Mouse (Mus musculus) stomach, postnatal 0 days (tissue): Measurements from ENCODE around the gene Cracr2a. TPM values are rescaled to one million over a fixed set of nuclear protein-coding genes. Genes with fewer than 3 reads are reported as not detected.

Experiments used
- ATAC-seq: fragments of 200-750 bp; cut with Nextera tagmentation; 2 replicates; pipeline ENCODE4 v1.8.0; 2017; ENCODE audit not compliant: low FRiP score, low TSS enrichment
- DNase-seq: peaks from one replicate; pipeline ENCODE4 v3.0.0-alpha.2; 2016; ENCODE audit warnings: low spot score
- H3K27ac ChIP-seq: fragments of 300-500 bp; sonication (generic); replicated peaks from 2 replicates; pipeline ENCODE4 v1.5.1; 2014; ENCODE audit warnings: mild to moderate bottlenecking, control low read depth
- H3K27me3 ChIP-seq: fragments of 300-500 bp; sonication (generic); 2 replicates; pipeline ENCODE4 v1.6.1; 2014; ENCODE audit warnings: low read length; ENCODE audit not compliant: control insufficient read depth, insufficient read depth
- H3K36me3 ChIP-seq: fragments of 300-500 bp; sonication (generic); 2 replicates; pipeline ENCODE4 v1.6.1; 2014; ENCODE audit warnings: low read length, mixed read lengths; ENCODE audit not compliant: control insufficient read depth, insufficient read depth
- H3K4me1 ChIP-seq: fragments of 300-500 bp; sonication (generic); replicated peaks from 2 replicates; pipeline ENCODE4 v1.6.1; 2014; ENCODE audit warnings: antibody characterized with exemption; ENCODE audit not compliant: control insufficient read depth, insufficient read depth
- H3K4me2 ChIP-seq: fragments of 300-500 bp; sonication (generic); replicated peaks from 2 replicates; pipeline ENCODE4 v1.6.1; 2014; ENCODE audit warnings: low read depth, mild to moderate bottlenecking, control low read depth, moderate library complexity
- H3K4me3 ChIP-seq: fragments of 300-500 bp; sonication (generic); 2 replicates; pipeline ENCODE4 v1.5.1; 2014; ENCODE audit warnings: low read depth, low read length, control low read depth
- H3K9ac ChIP-seq: fragments of 300-500 bp; sonication (generic); 2 replicates; pipeline ENCODE4 v1.6.1; 2014; ENCODE audit warnings: mild to moderate bottlenecking, low read length, control low read depth, mixed read lengths
- H3K9me3 ChIP-seq: fragments of 300-500 bp; sonication (generic); 2 replicates; pipeline ENCODE4 v1.6.1; 2016; ENCODE audit warnings: low read length; ENCODE audit not compliant: control insufficient read depth
- CTCF ChIP-seq: IDR thresholded peaks from 2 replicates; pipeline ENCODE4 v1.5.1; 2016; ENCODE audit warnings: antibody characterized with exemption, low read depth, mild to moderate bottlenecking, moderate library complexity
- EP300 ChIP-seq: optimal IDR thresholded peaks from 2 replicates; pipeline ENCODE3; 2016; ENCODE audit warnings: antibody characterized with exemption
- WGBS: fragments of 180-500 bp; shearing (Covaris S2); extraction: QIAGEN DNeasy Blood & Tissue Kit; methylation state at CpG from one replicate; pipeline ENCODE4 v1.1.7; 2014; 5-methylcytosine and 5-hydroxymethylcytosine counted together
- polyA plus RNA-seq: library from polyadenylated mRNA; unstranded; fragments of >200 nt; fragmentation: Nextera tagmentation; extraction: Ambion mirVana; gene quantifications from 2 replicates; pipeline ENCODE4 v1.2.1, GENCODE M21; 2015

Cracr2a gene
- polyA plus RNA-seq, 1 experiment from 2014 or later, result 0.96 TPM

DNA sequence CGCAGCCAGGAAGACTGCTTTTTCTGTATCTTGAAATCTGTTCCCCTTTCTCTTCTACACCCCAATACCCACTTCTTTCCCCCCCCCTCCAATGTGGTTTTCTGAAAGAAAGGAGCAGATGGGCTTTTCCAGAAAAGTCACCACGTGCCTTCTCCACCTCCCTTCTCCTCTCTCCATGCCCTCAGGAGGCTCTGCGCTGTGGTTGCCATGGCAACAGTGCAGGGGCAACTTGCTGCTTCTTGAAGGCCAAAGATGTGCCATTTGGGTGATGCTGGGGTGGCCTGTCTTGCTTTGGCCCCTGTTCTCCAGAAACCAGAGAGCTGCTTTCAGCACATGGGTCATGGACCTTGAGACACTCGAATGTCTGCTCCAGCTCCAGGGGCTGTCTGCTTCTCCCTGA is 108.2 kb downstream of the Cracr2a start:
- 68% methylated on average over 4 of the region's 4 CpGs for WGBS
- no peak for TF ChIP-seq EP300
- TF ChIP-seq CTCF, result no peak
- H3K9ac ChIP-seq, result no peak overlapping the region
- H3K4me1 ChIP-seq, result no peaks in the 10 kb centered on the region
- no peaks in the 10 kb centered on the region for H3K9me3 ChIP-seq
- DNase-seq (no peak), ATAC-seq (no peak)
- H3K4me2 ChIP-seq, result no peak overlapping the region
- H3K36me3 ChIP-seq, result no peaks in the 10 kb centered on the region
- no peak overlapping the region for H3K4me3 ChIP-seq
- H3K27me3 ChIP-seq, result no peaks in the 10 kb centered on the region
- no peak overlapping the region for H3K27ac ChIP-seq

- Histone ChIP-seq H3K36me3 (no peaks in the 10 kb centered on the region), H3K27me3 (no peaks in the 10 kb centered on the region), H3K4me2 (no peak overlapping the region), H3K9me3 (no peaks in the 10 kb centered on the region), H3K4me1 (no peaks in the 10 kb centered on the region), H3K9ac (no peak overlapping the region), H3K4me3 (no peak overlapping the region), H3K27ac (no peak overlapping the region)
- 97% methylated on average over 4 of the region's 4 CpGs for WGBS
- TF ChIP-seq EP300 (no peak), CTCF (peak; percentile 46)
- ATAC-seq (no peak), DNase-seq (no peak)
Observed at GRCm38 (mm10) chr6:127670031-127670430, 108.9 kb downstream of the Cracr2a start.

- no peaks in the 10 kb centered on the region for H3K36me3 ChIP-seq
- TF ChIP-seq EP300 (no peak), CTCF (no peak)
- WGBS, result 61% methylated on average over 7 of the region's 7 CpGs
- no peaks in the 10 kb centered on the region for H3K9me3 ChIP-seq
- no peak overlapping the region for H3K4me3 ChIP-seq
- no peaks in the 10 kb centered on the region for H3K4me1 ChIP-seq
- no peaks in the 10 kb centered on the region for H3K27me3 ChIP-seq
- no peak overlapping the region for H3K9ac ChIP-seq
- no peak overlapping the region for H3K27ac ChIP-seq
- H3K4me2 ChIP-seq, result no peak overlapping the region
- no peak for ATAC-seq
- DNase-seq, result no peak
Observed at GRCm38 (mm10) chr6:127672071-127672470, 110.9 kb downstream of the Cracr2a start.

GRCm38 (mm10) chr6:127676866-127677265 is 115.7 kb downstream of the Cracr2a start:
- Histone ChIP-seq H3K4me2 (no peak overlapping the region), H3K4me1 (no peaks in the 10 kb centered on the region), H3K9me3 (no peaks in the 10 kb centered on the region), H3K4me3 (no peak overlapping the region), H3K27me3 (no peaks in the 10 kb centered on the region), H3K9ac (no peak overlapping the region), H3K36me3 (no peaks in the 10 kb centered on the region), H3K27ac (no peak overlapping the region)
- TF ChIP-seq EP300 (no peak), CTCF (no peak)
- DNase-seq (no peak), ATAC-seq (no peak)
- WGBS, result 84% methylated on average over 11 of the region's 11 CpGs

- no peak for TF ChIP-seq CTCF
- TF ChIP-seq EP300, result no peak
- 67% methylated on average over 9 of the region's 9 CpGs for WGBS
- H3K36me3 ChIP-seq, result no peaks in the 10 kb centered on the region
- no peak overlapping the region for H3K4me2 ChIP-seq
- H3K27ac ChIP-seq, result no peak overlapping the region
- H3K27me3 ChIP-seq, result no peaks in the 10 kb centered on the region
- ATAC-seq (no peak), DNase-seq (no peak)
- H3K9ac ChIP-seq, result no peak overlapping the region
- H3K4me3 ChIP-seq, result no peak overlapping the region
- H3K4me1 ChIP-seq, result no peaks in the 10 kb centered on the region
- H3K9me3 ChIP-seq, result no peaks in the 10 kb centered on the region
Observed at GRCm38 (mm10) chr6:127678320-127678719, 117.2 kb downstream of the Cracr2a start.

DNA sequence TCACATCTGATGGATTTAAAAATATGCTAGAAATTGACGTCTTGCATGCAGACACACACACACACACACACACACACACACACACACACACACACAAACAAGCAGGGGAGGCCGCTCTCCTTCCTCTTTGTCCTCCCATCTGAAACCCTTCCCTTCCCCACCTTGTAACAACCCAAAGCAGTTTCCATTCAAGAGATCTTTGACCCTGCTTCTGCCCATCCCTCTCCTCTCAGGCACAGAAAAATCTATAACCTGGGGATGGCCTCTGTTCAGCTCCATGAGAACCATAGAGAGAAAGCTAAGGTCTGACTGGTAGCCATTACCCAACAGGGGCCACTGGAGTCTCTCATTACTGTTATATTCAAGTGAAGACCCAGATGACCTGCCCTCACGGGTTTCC is 117.9 kb downstream of the Cracr2a start:
- ATAC-seq (no peak), DNase-seq (no peak)
- Histone ChIP-seq H3K4me3 (no peak overlapping the region), H3K27ac (no peak overlapping the region), H3K9ac (no peak overlapping the region), H3K4me2 (no peak overlapping the region), H3K9me3 (no peaks in the 10 kb centered on the region), H3K36me3 (no peaks in the 10 kb centered on the region), H3K4me1 (no peaks in the 10 kb centered on the region), H3K27me3 (no peaks in the 10 kb centered on the region)
- WGBS, result 68% methylated on average over 3 of the region's 3 CpGs
- TF ChIP-seq CTCF, result no peak
- no peak for TF ChIP-seq EP300
